Mouse (Mus musculus): ENCODE data around the gene Plcb1.

GRCm38 (mm10) chr2:134842883-134843282 is 57.0 kb downstream of the Plcb1 start:
- no peak for TF ChIP-seq POLR2A (IDR thresholded peaks at IDR 0.05; ENCODE audit: low read depth, low read length)
- TF ChIP-seq CTCF (IDR thresholded peaks at IDR 0.05; ENCODE audit: extremely low read depth, insufficient read length, insufficient replicate concordance, low read depth, low read length): no peak
